Mouse (Mus musculus) layer of hippocampus, postnatal 25 days (tissue): Measurements from ENCODE around the gene Oas3. TPM values are rescaled to one million over a fixed set of nuclear protein-coding genes. Genes with fewer than 3 reads are reported as not detected.

Experiments used
- DNase-seq, 2 experiments: peaks; one replicate each; pipeline ENCODE4 v3.0.0; 2022; ENCODE audit warnings: mixed read lengths in 2 of 2, low spot score in 1 of 2; ENCODE audit errors: extremely low spot score in 1 of 2
- total RNA-seq, 2 experiments: library from RNA; stranded (reverse); gene quantifications; 2 replicates each; pipeline ENCODE4 v1.2.3; 2021

Gene Oas3
- total RNA-seq, 2 experiments from 2014 or later, result not detected

DNA sequence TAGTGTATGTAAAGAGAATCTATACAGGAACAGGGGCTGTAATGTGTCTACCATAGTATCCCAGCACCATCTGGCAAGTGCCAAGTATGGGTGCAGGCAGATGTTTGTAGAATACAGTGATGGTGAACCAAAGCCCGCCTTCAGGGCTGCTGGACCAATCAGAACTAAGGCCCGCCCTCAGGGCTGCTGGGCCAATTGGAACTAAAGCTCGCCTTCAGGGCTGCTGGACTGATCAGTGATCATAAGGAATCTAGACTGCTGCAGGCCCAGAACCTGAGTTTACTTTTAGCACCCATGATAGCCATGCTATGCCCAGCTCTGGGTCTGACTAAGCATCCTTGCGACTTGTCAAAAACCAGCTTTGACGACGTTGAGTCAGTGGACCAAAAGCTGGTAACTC is 15.6 kb downstream of the Oas3 start:
- DNase-seq, result no peak

DNA sequence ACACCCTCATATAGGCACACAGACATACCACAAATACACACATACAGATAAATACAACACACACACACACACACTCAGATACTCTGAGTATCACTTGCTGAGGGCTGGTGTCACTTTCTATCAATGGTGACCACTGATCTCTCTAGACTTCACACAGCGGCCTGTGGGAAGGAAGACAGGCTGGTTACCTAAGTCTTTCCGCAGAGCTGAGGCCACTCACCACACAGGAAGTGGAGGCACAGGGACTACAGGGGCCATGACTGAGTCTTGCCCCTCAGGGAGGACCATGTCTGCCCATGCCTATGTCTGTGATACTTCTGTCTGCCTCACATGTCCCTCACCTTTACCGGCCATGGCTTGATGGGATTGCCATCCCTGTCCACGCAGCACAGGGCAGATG is 23.2 kb downstream of the Oas3 start:
- DNase-seq, result no peak

- no peak for DNase-seq
These were observed 24.7 kb downstream of the Oas3 start for GRCm38 (mm10) chr5:120752786-120753185.

DNA sequence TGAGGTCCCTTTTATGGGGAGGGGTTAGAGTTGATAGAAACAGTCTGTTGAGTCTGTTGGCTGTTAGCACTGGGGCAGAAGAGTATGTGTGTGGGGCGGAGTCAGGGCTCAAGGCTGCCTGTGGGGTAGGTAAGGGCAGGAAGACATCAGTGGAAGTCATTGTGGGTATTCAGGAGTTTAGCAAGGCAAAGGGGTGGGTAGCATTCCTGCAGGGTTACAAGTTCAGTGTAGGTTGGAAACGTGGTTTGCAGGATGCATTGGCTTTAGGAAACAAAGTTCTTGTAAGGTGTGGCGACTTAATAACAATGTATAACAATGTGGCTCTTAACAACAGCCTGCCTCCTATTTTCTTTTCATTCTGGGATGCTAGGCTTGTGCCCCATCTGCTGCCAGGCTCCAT is 26.3 kb downstream of the Oas3 start:
- no peak for DNase-seq

GRCm38 (mm10) chr5:120749688-120750087 is 27.8 kb downstream of the Oas3 start, which contains the start of gene Oas2:
Gene Oas2 (minus strand): TSS chr5:120749853.
- DNase-seq, result no peak

DNA sequence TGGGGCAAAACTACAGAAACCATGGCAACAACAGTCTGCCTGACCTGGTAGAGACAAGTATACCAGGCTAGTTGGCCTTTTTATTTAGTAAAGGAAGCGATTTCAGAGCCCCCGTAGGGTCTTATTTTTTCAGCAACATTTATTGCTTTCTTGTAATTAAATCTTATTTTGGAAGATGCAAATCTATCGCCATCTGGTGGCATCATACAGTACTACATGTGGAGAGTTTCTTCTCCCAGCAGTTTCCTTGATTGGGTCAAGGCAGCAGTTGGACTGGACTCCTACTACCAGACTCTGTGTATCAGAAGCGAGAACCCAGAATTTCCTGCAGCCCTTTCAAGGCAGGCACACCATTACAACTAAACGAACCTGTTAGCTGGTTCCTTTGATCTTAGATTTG is 31.0 kb downstream of the Oas3 start:
- peak; percentile 37 to 74 for DNase-seq

GRCm38 (mm10) chr5:120742125-120742524 is 35.3 kb downstream of the Oas3 start:
- peak in 1 of 2 experiments; percentile 32 for DNase-seq

- DNase-seq, result no peak
These were observed 43.0 kb downstream of the Oas3 start for GRCm38 (mm10) chr5:120734380-120734990.

DNA sequence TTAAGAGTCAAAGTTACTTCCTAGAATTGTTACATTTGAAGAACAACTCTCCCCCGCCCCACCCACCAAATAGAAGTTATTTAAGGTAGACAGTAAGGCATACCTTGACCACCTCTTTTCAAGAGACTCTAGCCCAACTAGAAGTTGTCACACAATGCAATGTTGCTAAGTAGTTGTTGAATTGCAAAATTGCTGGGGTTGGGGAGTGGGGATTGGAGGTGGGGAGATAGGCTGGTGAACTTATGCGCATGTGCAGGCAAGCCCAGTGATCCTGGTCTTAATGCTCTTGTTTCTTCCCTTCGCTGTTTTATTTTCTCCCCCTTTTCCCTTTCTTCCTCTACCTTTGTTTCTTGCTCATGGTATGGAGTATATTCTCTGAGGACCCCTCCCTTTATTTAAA is 43.8 kb downstream of the Oas3 start:
- DNase-seq, result no peak

DNA sequence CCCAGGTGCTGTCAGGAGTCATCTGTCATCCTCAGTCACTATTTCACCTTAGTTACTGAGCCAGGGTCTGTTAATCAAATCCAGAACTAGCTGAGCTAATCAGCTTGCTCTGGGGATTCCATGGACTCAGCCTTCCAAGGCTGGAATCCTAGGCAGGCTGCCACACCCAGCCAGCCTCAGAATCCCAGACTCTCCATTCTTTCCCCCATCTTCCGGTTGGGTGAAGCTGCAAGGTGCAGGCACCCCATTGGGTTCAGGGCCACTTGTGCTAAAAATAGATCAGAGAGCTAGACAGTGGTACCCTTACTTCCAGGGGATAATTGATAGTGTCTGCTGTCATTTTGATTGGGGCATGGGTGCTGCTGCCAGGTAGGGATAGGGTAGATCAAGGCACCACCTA is 44.7 kb downstream of the Oas3 start:
- DNase-seq, result no peak

- peak in 1 of 2 experiments; percentile 66 for DNase-seq
These were observed 48.1 kb downstream of the Oas3 start for GRCm38 (mm10) chr5:120729319-120729718.

- DNase-seq, result no peak
These were observed 51.5 kb downstream of the Oas3 start for GRCm38 (mm10) chr5:120725811-120726455.

DNA sequence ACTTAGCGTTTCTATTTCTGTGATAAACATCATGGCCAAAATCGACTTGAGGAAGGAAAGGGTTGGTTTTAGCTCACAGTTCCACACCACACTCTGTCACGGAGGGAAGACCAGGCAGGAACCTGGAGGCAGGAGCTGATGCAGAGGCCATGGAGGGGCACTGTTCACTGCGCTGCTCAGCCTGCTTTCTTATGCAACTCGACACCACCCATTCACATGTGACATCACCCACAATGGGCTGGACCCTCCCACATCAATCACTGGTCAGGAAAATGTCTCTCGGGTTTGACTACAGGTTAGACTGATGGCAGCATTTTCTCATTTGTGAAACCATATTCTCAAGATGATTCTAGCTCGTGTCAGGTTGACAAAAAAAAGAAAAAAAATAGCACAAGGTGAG is 56.5 kb downstream of the Oas3 start:
- no peak for DNase-seq

GRCm38 (mm10) chr5:120718600-120719378 is 58.7 kb downstream of the Oas3 start:
- no peak for DNase-seq

- DNase-seq, result peak in 1 of 2 experiments; percentile 41
These were observed 60.3 kb downstream of the Oas3 start for GRCm38 (mm10) chr5:120717136-120717535.

DNA sequence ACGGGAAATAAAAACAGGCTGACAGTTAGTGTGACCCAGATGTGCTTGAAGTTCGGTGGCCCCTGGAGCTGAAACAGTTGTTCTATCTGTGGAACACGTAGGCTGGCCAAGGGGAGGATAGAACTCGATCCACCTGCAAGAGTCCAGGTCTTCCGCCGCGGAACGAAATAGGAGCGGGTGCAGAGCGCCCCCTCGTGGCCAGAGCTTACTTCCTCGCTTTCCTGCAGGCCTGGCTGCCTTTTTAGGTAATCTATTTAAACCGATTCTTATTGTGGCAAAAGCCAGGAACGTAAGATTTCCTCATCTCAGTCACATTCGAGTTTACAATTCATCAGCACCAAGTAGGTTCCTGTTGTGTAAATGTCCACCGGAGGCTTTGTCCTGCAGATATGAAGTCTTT is 63.1 kb downstream of the Oas3 start:
- peak; percentile 78 to 95 for DNase-seq

DNA sequence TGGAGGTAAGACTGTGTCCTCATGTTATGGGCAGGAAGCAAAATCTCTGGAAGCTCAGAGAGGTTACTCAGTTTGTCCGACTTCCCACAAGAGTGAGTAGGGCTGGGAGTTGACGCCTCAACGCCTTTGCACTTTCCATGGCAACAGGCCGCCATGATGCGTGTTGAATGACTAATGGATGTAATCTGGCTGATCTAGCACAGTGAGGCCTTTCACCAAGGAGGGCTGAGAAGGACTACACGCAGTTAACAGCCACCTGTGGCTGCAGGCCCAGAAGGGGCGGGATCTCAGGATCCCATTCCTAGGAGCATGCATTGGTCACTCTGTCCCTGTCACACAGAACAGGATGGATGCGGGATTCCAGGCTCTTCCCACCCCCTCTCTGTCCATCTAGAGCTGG is 64.7 kb downstream of the Oas3 start:
- no peak for DNase-seq

DNA sequence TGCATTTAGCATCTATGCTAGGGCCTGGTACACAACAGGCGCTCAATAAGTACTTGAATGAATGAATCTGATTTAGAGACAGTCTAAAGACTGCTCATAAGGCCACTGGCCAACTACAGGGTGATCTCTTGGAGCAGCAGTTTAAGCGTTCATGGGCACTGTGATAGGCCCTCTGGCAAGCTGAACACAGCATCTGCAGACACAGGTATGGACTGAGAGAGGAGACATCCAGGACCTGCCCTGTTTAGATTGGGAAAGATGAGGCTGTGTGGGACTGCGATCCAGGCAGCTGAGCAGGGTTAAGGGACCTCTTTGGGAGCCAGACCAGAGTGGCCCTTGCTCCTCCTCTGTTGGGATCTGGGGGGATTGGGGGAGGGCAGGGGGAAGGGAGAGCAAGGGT is 65.6 kb downstream of the Oas3 start, which contains the start of gene Dtx1:
TSS of gene Dtx1 (minus strand) at position 101 of the 400 bp plus-strand sequence.
- no peak for DNase-seq

GRCm38 (mm10) chr5:120711416-120711815 is 66.0 kb downstream of the Oas3 start:
- peak; percentile 73 to 74 for DNase-seq

GRCm38 (mm10) chr5:120710826-120711248 is 66.6 kb downstream of the Oas3 start:
- DNase-seq, result peak in 1 of 2 experiments; percentile 39

DNA sequence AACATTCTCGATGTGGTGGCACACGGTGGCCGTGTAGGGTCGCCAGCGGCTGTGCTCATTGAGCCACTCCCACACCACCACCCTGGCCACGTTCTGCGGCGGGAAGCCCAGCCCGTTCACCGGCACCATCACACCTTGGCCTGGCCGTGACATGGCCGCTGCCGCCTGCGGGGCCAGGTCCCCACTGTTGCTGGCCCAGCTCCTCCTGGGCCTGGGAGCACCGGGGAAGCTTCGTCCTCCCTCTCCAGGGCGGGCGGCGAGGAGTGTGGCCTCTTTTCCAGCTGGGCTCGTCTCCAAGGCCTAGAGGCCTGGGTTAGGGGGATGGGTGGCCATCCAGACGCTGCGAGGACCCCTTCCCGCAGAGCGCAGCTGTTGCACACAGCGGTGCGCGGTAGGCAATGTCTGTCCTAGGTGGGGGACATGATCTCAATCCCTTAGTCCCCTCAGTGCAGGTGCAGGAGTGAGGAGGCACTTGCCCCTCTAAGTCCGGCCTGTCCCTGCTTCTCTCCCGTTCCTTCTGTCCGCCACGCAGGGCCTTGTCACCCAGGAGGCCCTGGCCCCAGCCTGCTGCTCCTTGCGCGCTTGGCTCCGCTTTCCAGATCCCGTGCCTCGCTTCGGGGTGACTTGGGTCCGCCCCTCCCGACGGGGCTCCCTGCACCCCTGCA is 67.2 kb downstream of the Oas3 start:
- DNase-seq, result peak; percentile 34 to 41
